Comparison of ENCODE assay signal across 8 mouse cellular contexts in genomic region chr6:87466221-87466620, GRCm38 (mm10). TPM values are rescaled to one million over a fixed set of nuclear protein-coding genes. Genes with fewer than 3 reads are reported as not detected.
DNase-seq lines count a peak whose midpoint lies in the region; ATAC-seq and TF ChIP-seq lines count a peak whose summit lies in the region.

No protein-coding gene starts in this region.

- peak; percentile 39 for DNase-seq in 3134 (ENCODE audit: extremely low read depth, insufficient read length, low spot score)
- DNase-seq in adrenal gland, adult 2 months = peak; percentile 58
- peak; percentile 84 for DNase-seq in embryo, embryonic 9.5 days (ENCODE audit: extremely low spot score)
- peak; percentile 54 to 80 for DNase-seq in heart, adult 18-20 months
- peak; percentile 76 for DNase-seq in kidney, adult 18-20 months
- peak; percentile 53 for DNase-seq in limb, embryonic 14.5 days (ENCODE audit: low spot score)
- DNase-seq in naive thymus-derived CD4-positive, alpha-beta T cell, adult 2 months (ENCODE audit: low read depth) = peak; percentile 83

- no peaks in the 10 kb centered on the region for H3K36me3 ChIP-seq in limb, embryonic 14.5 days (ENCODE audit: control insufficient read depth, insufficient read depth, low read length)
- no peaks in the 10 kb centered on the region for H3K36me3 ChIP-seq in stomach, embryonic 15.5 days

- WGBS in limb, embryonic 14.5 days = 6% methylated on average over 12 of the region's 12 CpGs
- WGBS in stomach, embryonic 15.5 days = 13% methylated on average over 12 of the region's 12 CpGs

- no peak overlapping the region for H3K4me3 ChIP-seq in limb, embryonic 14.5 days (replicated peaks; ENCODE audit: low read length)
- no peak overlapping the region for H3K4me3 ChIP-seq in stomach, embryonic 15.5 days (replicated peaks)

- no peak for TF ChIP-seq POLR2A in limb, embryonic 14.5 days (IDR thresholded peaks at IDR 0.05; ENCODE audit: borderline replicate concordance, extremely low read depth, insufficient read depth, insufficient read length)

- H3K9ac ChIP-seq in limb, embryonic 14.5 days (ENCODE audit: low read depth, low read length, severe bottlenecking) = no peak overlapping the region
- no peak overlapping the region for H3K9ac ChIP-seq in stomach, embryonic 15.5 days

- H3K4me2 ChIP-seq in limb, embryonic 14.5 days (replicated peaks; ENCODE audit: low read depth, low read length, severe bottlenecking) = peak overlapping the region; percentile 9; the same call in 1 of the 2 replicates
- H3K4me2 ChIP-seq in stomach, embryonic 15.5 days = peak overlapping the region; percentile 19; the same call in 1 of the 2 replicates

- H3K27me3 ChIP-seq in limb, embryonic 14.5 days (ENCODE audit: control insufficient read depth, insufficient read depth, low read length) = no peaks in the 10 kb centered on the region
- H3K27me3 ChIP-seq in stomach, embryonic 15.5 days (replicated peaks) = no peaks in the 10 kb centered on the region

- ATAC-seq in limb, embryonic 14.5 days (ENCODE audit: low FRiP score, low read depth) = no peak
- ATAC-seq in stomach, embryonic 15.5 days (ENCODE audit: insufficient read depth, low FRiP score, low read depth) = no peak

- no peaks in the 10 kb centered on the region for H3K4me1 ChIP-seq in limb, embryonic 14.5 days (ENCODE audit: control insufficient read depth, insufficient read depth, low read length)
- H3K4me1 ChIP-seq in stomach, embryonic 15.5 days = no peaks in the 10 kb centered on the region

- no peak overlapping the region for H3K27ac ChIP-seq in limb, embryonic 14.5 days (replicated peaks; ENCODE audit: low read depth, low read length)
- H3K27ac ChIP-seq in stomach, embryonic 15.5 days = no peak overlapping the region

- H3K9me3 ChIP-seq in limb, embryonic 14.5 days (ENCODE audit: control insufficient read depth, low read length) = no peaks in the 10 kb centered on the region
- no peaks in the 10 kb centered on the region for H3K9me3 ChIP-seq in stomach, embryonic 15.5 days

RNA-seq across cellular contexts. Expression of gene Bmp10, which starts 37.4 kb away (rescaled TPM):
- total RNA-seq in adrenal gland, adult 2 months (2021) = not detected
- not detected in 2 replicates for polyA plus RNA-seq in adrenal gland, adult 2 months (2012; rRNA removed)
- 10 to 100 TPM; 33.7 to 46.0 TPM for total RNA-seq in heart, adult 18-20 months (2021)
- polyA plus RNA-seq in limb, embryonic 14.5 days (2012; rRNA removed) = 0.04 TPM in 1 of 2 replicates, not detected in the other
- not detected in 2 replicates for polyA plus RNA-seq in limb, embryonic 14.5 days (2014; fragmentation: Nextera tagmentation; extraction: Ambion mirVana)
- not detected in 2 replicates for polyA plus RNA-seq in stomach, embryonic 15.5 days (2015; fragmentation: Nextera tagmentation; extraction: Ambion mirVana)
